Mouse (Mus musculus) stomach, postnatal 0 days (tissue): Measurements from ENCODE around the gene Esam. TPM values are rescaled to one million over a fixed set of nuclear protein-coding genes. Genes with fewer than 3 reads are reported as not detected.

ENCODE experiments used
- ATAC-seq: fragments of 200-750 bp; cut with Nextera tagmentation; 2 replicates; pipeline ENCODE4 v1.8.0; 2017; ENCODE audit not compliant: low FRiP score, low TSS enrichment
- DNase-seq: peaks from one replicate; pipeline ENCODE4 v3.0.0-alpha.2; 2016; ENCODE audit warnings: low spot score
- H3K27ac ChIP-seq: fragments of 300-500 bp; sonication (generic); replicated peaks from 2 replicates; pipeline ENCODE4 v1.5.1; 2014; ENCODE audit warnings: mild to moderate bottlenecking, control low read depth
- H3K27me3 ChIP-seq: fragments of 300-500 bp; sonication (generic); 2 replicates; pipeline ENCODE4 v1.6.1; 2014; ENCODE audit warnings: low read length; ENCODE audit not compliant: control insufficient read depth, insufficient read depth
- H3K36me3 ChIP-seq: fragments of 300-500 bp; sonication (generic); 2 replicates; pipeline ENCODE4 v1.6.1; 2014; ENCODE audit warnings: low read length, mixed read lengths; ENCODE audit not compliant: control insufficient read depth, insufficient read depth
- H3K4me1 ChIP-seq: fragments of 300-500 bp; sonication (generic); replicated peaks from 2 replicates; pipeline ENCODE4 v1.6.1; 2014; ENCODE audit warnings: antibody characterized with exemption; ENCODE audit not compliant: control insufficient read depth, insufficient read depth
- H3K4me2 ChIP-seq: fragments of 300-500 bp; sonication (generic); replicated peaks from 2 replicates; pipeline ENCODE4 v1.6.1; 2014; ENCODE audit warnings: low read depth, mild to moderate bottlenecking, control low read depth, moderate library complexity
- H3K4me3 ChIP-seq: fragments of 300-500 bp; sonication (generic); 2 replicates; pipeline ENCODE4 v1.5.1; 2014; ENCODE audit warnings: low read depth, low read length, control low read depth
- H3K9ac ChIP-seq: fragments of 300-500 bp; sonication (generic); 2 replicates; pipeline ENCODE4 v1.6.1; 2014; ENCODE audit warnings: mild to moderate bottlenecking, low read length, control low read depth, mixed read lengths
- H3K9me3 ChIP-seq: fragments of 300-500 bp; sonication (generic); 2 replicates; pipeline ENCODE4 v1.6.1; 2016; ENCODE audit warnings: low read length; ENCODE audit not compliant: control insufficient read depth
- CTCF ChIP-seq: IDR thresholded peaks from 2 replicates; pipeline ENCODE4 v1.5.1; 2016; ENCODE audit warnings: antibody characterized with exemption, low read depth, mild to moderate bottlenecking, moderate library complexity
- EP300 ChIP-seq: optimal IDR thresholded peaks from 2 replicates; pipeline ENCODE3; 2016; ENCODE audit warnings: antibody characterized with exemption
- WGBS: fragments of 180-500 bp; shearing (Covaris S2); extraction: QIAGEN DNeasy Blood & Tissue Kit; methylation state at CpG from one replicate; pipeline ENCODE4 v1.1.7; 2014; 5-methylcytosine and 5-hydroxymethylcytosine counted together
- polyA plus RNA-seq: library from polyadenylated mRNA; unstranded; fragments of >200 nt; fragmentation: Nextera tagmentation; extraction: Ambion mirVana; gene quantifications from 2 replicates; pipeline ENCODE4 v1.2.1, GENCODE M21; 2015

Gene Esam
- polyA plus RNA-seq, 1 experiment from 2014 or later = 30.5 TPM

DNA sequence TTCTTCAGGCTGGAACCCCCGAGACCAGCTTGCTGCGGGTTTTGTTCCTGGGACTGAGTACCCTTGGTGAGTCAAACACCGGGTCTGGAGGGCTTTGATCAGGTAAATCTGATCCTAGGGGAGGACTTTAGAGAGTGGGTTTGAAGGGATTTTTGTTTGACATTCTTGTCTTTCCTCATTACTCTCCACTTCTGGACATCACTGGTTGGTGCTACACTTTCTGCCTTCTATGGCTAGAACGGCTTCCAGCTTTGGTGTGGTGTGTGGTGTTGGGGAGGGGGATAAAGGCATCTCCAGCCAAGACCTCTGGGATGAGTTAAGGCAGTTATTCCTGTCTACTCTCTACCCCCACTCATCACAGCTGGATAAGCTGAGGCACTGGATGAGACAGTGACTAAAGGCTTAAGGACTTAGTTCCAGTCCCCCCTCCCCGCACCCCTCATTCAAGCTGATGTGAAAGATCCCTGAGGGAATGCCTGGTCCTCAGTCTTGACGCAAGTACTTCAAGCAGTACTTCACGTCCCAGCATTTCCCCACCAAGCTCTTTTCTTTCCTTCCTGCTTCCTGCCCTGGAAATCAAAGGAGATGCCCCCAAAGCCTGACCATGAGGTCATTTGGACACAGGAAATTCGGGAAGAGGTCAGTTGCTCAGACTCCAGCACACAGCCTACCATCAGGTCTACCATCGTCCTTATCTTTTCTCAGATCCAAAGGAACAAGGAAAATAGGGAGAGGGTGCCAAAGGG is 520 bp downstream of the Esam start:
- H3K4me3 ChIP-seq = peak overlapping the region; percentile 19
- no peak for TF ChIP-seq CTCF
- peak overlapping the region; percentile 77 for H3K27ac ChIP-seq
- no peak for ATAC-seq
- H3K4me2 ChIP-seq = peak overlapping the region; percentile 43; the same call in 1 of the 2 replicates
- WGBS = 52% methylated on average over 9 of the region's 9 CpGs
- no peaks in the 10 kb centered on the region for H3K27me3 ChIP-seq
- no peak for DNase-seq
- peak overlapping the region; percentile 8; the same call in 1 of the 2 replicates for H3K9ac ChIP-seq
- no peaks in the 10 kb centered on the region for H3K9me3 ChIP-seq
- H3K36me3 ChIP-seq = no peaks in the 10 kb centered on the region
- H3K4me1 ChIP-seq = no peaks in the 10 kb centered on the region

DNA sequence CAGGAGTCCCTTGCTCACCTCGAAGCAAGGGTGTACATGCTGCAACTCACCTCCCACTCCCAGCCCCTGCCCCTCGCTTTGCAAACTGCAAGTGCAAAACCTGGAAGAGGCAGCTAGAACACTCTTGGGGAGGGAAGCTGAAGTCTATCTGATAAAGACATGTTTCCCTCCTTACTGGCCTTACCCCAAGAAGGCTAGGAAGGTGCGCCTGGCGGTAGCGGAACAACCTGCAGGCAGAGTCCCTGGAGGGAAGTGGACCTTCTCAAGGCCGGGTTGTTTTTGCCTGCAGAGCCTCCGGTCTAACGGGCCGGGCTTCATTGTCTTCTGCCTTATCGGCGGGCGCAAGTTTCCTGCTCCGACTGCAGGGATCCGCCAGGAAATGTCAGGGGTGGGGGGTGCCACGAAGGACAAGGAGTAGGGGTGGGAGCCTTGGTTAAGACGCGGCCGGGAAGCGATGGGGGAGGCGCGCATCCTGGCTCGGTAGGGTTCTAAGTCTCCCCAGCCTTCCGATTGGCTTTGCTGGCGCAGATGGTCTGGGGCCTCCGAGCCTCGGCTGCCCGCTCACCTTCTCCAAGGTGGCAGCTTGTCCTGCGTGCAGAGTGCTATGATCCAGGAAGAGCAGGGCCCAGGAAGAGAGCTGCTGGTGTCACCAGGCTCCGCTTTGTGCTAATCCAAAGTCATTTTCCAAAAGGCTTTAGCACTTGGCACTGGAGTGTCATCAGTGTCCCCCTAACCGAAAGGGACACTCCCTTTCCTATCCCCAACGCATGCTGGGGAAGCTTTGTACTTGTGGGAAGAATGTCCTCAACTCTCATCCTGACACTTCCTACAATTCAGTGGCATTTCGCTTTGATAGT is 2.4 kb downstream of the Esam start:
- peak overlapping the region; percentile 58 for H3K4me2 ChIP-seq
- WGBS = 6% methylated on average over 32 of the region's 32 CpGs
- no peaks in the 10 kb centered on the region for H3K9me3 ChIP-seq
- TF ChIP-seq EP300 (peak; percentile 67), CTCF (peak; percentile 60)
- H3K4me1 ChIP-seq = no peaks in the 10 kb centered on the region
- ATAC-seq (peak; percentile 49), DNase-seq (peak; percentile 61)
- no peaks in the 10 kb centered on the region for H3K27me3 ChIP-seq
- H3K4me3 ChIP-seq = peak overlapping the region; percentile 40
- no peaks in the 10 kb centered on the region for H3K36me3 ChIP-seq
- H3K9ac ChIP-seq = peak overlapping the region; percentile 47
- H3K27ac ChIP-seq = peak overlapping the region; percentile 77

DNA sequence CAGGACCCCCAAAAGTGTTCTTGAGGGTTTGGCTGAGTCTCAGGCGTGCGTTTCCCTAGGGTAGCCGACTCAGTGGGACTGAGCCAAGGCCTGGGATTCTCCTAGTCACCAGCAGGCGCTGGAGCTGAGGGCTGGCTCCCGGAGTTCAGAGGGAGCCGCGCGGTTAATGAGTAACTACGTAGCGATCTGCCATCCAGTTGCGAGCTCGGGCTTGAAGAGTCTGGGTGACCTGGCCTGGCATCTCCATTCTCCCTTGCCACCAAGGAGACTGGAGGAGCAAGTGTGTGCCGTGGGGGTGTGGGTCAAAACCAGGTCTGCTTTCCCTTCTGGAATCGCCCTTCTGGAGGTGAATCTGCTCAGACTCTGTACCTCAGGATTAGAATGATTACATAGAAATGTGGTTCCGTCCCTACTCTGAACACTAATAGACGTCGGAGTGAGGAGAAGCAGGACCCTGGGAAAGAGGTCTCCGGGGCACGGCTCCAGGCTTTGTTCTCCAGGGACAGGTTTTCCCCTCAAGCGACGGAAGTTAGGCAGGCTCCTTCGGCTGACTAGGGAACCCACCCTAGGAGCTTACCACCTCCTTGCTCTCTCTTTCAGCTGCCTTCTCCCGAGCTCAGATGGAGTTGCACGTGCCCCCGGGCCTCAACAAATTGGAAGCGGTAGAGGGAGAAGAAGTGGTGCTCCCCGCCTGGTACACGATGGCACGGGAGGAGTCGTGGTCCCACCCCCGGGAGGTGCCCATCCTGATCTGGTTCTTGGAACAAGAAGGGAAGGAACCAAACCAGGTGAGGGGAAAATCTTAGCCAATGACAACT is 3.2 kb downstream of the Esam start:
- no peaks in the 10 kb centered on the region for H3K36me3 ChIP-seq
- H3K4me1 ChIP-seq = no peaks in the 10 kb centered on the region
- no peaks in the 10 kb centered on the region for H3K9me3 ChIP-seq
- H3K27ac ChIP-seq = peak overlapping the region; percentile 67
- ATAC-seq (peak; percentile 90), DNase-seq (peak; percentile 91)
- no peak for TF ChIP-seq EP300
- TF ChIP-seq CTCF = peak; percentile 72
- peak overlapping the region; percentile 40 for H3K4me3 ChIP-seq
- H3K4me2 ChIP-seq = peak overlapping the region; percentile 58
- WGBS = 4% methylated on average over 31 of the region's 31 CpGs
- H3K27me3 ChIP-seq = no peaks in the 10 kb centered on the region
- H3K9ac ChIP-seq = peak overlapping the region; percentile 47

DNA sequence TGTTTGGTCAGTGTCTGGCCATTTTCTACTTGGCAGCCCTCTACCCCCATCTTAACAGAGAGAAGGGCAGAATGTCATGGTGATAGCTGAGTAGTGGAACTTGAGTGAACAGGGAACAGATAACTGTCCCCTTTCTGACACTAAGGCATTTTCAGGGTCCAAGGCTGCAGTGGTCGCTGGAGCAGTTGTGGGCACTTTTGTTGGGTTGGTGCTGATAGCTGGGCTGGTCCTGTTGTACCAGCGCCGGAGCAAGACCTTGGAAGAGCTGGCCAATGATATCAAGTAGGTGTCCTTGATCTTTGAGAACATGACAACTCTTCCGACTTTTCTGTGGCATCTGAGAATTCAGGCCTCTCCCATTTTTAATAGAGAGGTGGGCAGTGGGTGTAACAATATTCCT is 9.0 kb downstream of the Esam start:
- no peaks in the 10 kb centered on the region for H3K27me3 ChIP-seq
- H3K4me1 ChIP-seq = no peaks in the 10 kb centered on the region
- H3K4me3 ChIP-seq = no peak overlapping the region
- H3K9ac ChIP-seq = no peak overlapping the region
- 82% methylated on average over 4 of the region's 4 CpGs for whole genome bisulfite sequencing
- no peak overlapping the region for H3K4me2 ChIP-seq
- H3K27ac ChIP-seq = no peak overlapping the region
- ATAC-seq (no peak), DNase-seq (no peak)
- H3K36me3 ChIP-seq = no peaks in the 10 kb centered on the region
- no peak for TF ChIP-seq EP300
- H3K9me3 ChIP-seq = no peaks in the 10 kb centered on the region

DNA sequence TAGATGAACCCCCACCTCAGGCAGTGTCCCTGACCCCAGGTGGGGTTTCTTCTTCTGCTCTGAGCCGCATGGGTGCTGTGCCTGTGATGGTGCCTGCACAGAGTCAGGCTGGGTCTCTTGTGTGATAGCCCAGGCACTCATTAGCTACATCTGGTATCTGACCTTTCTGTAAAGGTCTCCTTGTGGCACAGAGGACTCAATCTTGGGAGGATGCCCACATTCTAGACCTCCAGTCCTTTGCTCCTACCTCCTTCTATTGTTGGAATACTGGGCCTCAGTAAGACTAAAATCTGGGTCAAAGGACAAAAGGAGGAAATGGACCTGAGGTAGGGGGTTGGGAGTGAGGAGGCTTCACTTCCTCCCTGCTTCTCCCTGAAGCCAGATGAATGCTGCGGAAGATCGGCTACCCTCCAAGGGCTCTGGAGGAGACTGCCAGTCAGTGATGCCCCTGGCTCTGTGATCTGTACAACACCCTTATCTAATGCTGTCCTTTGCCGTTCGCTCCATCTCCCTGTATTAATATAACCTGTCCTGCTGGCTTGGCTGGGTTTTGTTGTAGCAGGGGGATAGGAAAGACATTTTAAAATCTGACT is 9.9 kb downstream of the Esam start:
- no peak overlapping the region for H3K27ac ChIP-seq
- no peaks in the 10 kb centered on the region for H3K27me3 ChIP-seq
- no peak overlapping the region for H3K4me2 ChIP-seq
- H3K9me3 ChIP-seq = no peaks in the 10 kb centered on the region
- no peak overlapping the region for H3K9ac ChIP-seq
- DNase-seq = no peak
- TF ChIP-seq CTCF = no peak
- H3K4me1 ChIP-seq = no peaks in the 10 kb centered on the region
- WGBS = 74% methylated on average over 5 of the region's 5 CpGs
- H3K4me3 ChIP-seq = no peak overlapping the region
- ATAC-seq = no peak
- no peaks in the 10 kb centered on the region for H3K36me3 ChIP-seq
